Mouse (Mus musculus) heart, adult 11 months (tissue): Measurements from ENCODE around the gene Ap1ar.
A peak's percentile ranks its signal among the peaks of the same experiment; 100 is the strongest.

Experiments
- DNase-seq: peaks from one replicate; pipeline ENCODE4 v3.0.0; 2022

Ap1ar gene

GRCm38 (mm10) chr3:127791595-127792561 lies 45.4 kb downstream of the Ap1ar start:
- peak; percentile 3 for DNase-seq

- DNase-seq = peak; percentile 93
Observed at GRCm38 (mm10) chr3:127791056-127791483, 46.3 kb downstream of the Ap1ar start.

- peak; percentile 98 for DNase-seq
Observed at GRCm38 (mm10) chr3:127790234-127791055, 46.9 kb downstream of the Ap1ar start.

DNA sequence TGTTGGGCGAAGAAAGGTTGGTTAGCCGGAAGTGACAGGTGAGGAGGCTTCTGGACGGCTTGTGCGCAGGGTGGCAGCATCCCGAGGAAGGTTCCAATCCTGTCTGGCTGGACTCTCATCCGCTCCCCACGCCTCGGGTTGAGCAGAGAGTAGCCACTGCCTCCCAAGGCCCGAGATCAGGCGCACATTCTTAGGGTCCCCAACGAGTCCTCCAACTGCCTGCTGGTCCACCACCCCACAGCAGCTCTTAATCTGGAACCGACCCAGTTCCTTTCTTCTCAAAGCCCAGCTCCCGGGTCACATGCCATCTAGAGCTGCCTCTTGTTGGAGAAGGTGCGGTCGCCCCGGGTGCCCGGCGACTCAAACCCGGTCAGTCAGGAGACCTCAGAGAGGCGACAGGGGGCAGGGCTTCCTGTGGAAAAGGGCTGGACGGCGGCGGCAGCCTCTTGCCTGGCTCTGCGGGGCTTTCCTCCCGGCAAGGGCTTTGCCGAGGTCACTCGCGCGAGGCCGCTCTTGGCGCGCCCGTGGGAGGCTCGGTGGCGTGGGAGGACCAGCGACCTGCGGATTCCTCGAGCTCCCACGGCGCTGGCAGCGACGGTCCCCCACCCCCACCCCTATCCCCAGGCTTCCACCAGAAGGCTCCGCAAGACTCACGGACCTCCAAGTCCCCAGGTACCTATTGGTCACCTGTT lies 47.7 kb downstream of the Ap1ar start, which contains the start of gene Tifa:
Gene Tifa (plus strand): TSS at position 306 of the 692 bp plus-strand sequence.
- DNase-seq = peak; percentile 99

DNA sequence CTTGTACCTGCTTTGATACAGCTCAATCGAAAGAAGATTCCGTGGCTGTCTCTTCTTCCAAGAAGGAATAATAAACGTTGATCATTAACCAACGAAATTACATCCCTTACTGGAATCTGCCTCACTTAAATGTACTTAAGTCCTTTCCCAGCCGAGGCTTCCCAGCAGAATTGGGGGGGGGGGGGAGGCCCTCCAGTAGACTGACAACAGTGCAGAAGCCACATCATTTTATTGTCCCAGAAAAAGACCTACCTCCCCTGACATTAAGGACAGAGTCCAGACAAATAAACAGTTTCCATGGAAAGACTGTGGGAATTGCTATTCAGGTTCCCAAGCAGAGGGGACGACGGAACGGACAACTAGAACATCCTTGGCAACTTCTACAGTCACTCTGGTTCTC lies 48.4 kb downstream of the Ap1ar start:
- no peak for DNase-seq

DNA sequence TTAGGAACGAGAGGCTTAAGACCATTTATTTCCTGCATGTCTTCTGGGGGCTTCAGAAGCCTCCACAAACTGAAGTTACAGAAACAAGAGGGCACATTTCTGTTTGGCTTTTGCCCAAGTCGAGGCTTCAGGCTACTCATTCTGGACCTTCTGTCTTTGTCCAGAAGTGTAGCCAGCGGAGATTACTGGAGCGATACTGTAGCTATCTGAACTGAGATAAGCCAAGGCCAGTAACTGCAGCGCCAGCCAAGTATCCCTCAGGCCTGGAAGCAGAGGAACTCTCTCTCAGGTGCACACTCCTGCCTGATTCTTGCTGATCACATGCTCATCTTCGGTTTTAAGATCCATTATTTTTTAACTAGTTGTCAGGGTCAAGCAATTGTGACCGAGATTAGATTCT lies 49.3 kb downstream of the Ap1ar start:
- peak; percentile 68 for DNase-seq

- peak; percentile 91 for DNase-seq
Observed at GRCm38 (mm10) chr3:127787032-127787431, 50.3 kb downstream of the Ap1ar start.

DNA sequence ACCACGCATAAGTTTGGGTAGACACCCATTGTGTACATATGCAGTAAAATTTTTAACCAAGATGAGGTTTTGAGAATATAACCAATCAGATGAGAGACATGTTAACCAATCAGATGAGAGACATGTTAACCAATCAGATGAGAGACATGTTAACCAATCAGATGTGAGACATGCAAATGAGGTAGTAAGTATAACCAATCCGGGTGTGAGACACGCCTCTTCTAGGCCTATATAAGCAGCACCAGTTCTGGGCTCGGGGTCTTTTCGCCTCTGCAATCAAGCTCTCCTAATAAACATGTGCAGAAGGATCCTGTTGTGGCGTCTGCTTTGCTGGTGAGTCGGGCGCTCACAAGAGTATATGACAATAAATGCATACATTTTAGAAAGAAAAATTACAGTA lies 53.6 kb downstream of the Ap1ar start:
- peak; percentile 65 for DNase-seq

DNA sequence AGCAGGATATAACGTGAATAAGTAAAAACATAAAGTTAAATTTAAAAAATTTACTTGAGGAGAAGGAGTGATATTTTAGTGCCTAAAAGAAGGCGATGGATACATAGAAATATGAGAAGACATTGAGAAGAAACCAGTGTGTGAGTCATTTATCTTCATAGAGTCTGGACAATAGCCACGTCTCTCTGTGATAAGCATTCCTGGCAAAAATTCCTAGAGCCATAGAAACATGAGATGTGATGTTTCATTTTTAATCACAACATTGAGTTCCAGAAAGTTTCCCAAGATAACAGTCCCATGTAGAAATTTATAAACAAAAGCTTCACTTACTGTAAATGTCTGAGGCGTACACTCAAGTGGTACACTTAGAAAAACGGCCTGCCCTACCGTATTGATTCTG lies 54.4 kb downstream of the Ap1ar start:
- no peak for DNase-seq

DNA sequence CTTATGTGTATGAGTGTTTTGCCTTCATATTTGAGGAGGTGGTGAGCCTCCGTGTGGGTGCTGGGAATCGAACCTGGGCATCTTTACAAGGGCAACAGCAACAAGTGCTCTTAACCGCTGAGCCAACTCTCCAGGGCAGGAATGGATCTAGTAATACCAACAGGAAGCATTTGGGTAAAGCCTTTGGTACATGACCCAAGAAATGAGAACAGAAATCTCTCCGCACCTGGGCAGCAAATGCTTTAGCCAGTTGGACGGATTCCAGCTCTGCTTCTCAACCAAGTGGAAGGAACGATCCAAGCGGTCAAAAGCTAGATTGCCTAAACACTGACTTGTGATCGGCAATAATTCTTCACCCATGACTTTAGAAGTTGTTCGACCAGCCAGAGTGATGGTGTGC lies 56.4 kb downstream of the Ap1ar start:
- DNase-seq = peak; percentile 87

DNA sequence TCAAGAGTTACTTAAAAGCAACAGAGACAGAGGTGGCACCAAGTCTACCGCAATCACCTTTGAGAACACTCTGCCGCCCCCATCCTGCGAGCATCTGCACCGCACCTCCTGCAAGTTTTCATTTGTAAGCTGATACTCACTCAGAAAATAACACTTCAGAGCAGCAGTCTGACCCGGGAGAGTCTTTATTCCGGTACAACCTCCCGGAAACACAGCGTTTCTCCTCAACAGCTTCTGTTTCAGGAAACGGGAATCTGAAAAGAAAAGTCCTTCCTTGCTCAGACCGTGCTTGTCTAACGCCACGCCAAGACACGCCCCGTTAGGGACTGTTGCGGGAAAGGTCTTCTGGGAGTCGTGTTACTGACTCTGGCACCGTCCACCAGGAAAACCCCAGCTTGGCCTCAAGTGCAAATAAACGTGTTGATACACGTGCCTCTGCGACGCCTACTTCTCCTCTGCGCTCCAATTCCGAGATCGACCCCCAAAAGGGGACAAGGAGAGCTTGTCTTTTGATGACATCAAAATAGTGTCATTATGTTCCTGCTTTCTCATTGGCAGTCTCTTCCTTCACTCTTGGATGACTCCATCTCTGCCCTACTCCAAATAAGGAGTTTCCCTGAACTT lies 57.2 kb downstream of the Ap1ar start, which contains the start of gene Alpk1:
Gene Alpk1 (minus strand): TSS at position 507 of the 624 bp plus-strand sequence.
- peak; percentile 99 for DNase-seq

DNA sequence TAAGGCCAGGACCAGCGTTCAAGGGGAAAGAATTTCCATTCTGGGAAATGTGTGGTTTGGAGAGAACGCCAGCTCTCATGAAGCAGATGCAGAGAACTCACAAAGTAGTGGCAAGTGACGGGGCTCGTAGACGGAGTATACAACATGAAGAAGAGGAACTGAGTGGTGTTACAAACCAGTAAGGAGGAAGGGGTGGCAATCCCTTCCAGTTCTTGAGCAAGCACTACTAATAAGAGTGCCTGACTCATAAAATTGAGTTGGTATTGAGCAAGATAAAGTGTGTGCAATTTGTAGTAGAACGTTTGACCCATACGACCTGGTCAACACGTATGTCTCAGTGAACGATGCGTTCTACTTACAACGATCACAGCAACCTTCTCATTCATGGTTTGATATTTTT lies 68.2 kb downstream of the Ap1ar start:
- DNase-seq = peak; percentile 86

DNA sequence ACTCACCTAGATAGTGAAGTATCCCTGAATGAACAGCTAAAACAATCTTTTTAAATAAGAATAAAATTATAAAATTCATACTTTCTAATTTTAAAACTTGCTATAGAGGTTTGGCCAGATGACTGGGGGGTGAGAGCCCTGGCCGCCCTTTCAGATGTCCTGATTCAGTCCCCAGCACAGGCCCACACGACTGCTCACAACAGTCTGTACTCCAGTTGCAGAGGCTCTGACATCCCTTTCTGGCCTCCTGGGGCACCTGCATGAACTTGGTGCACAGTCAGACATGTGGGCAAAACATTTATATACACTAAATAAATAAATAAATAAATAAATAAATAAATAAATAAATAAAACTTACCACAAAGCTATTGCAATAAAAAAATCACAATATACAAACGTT lies 71.4 kb downstream of the Ap1ar start:
- DNase-seq = peak; percentile 56

DNA sequence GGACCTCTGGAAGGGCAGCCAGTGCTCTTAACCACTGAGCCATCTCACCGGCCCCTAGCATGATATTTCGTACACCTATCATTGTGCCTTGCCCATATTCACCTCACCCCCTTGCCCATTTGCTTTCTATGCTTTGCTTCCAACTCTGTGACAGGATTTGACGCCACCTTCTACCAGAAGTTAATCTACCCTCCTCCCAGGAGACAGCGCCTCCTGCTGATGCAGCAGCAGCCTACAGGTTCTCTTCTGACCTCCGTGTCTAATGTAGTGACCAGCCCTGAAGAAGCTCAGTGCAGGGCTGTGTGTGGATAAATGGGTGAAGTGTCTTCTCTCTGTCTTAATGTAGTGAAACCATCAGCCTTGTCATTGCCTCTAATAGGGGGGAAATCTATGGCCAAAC lies 72.8 kb downstream of the Ap1ar start:
- DNase-seq = peak; percentile 74

DNA sequence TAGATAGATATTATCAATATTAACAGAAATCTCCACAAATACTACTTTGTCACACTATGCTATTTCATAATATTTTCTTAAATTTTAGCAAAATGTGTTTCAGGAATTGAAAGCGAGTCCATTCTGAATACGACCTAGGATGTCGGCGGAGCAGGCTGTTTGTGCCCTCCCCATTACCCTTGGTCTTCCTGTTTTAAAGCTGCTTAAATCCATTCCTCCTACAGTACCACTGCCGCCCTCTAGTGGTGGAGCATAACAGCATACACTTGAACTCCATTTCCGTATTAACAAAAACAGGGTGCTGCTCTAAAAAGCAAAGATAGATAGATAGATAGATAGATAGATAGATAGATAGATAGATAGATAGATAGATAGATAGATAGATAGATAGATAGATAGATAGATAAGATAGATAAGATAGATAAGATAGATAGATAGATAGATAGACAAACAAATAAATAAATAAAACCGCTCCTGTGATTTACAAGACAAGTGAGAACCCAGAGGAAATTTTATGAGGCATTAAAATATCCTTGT lies 74.2 kb downstream of the Ap1ar start:
- DNase-seq = peak; percentile 95

GRCm38 (mm10) chr3:127762403-127762802 lies 74.9 kb downstream of the Ap1ar start:
- peak; percentile 91 for DNase-seq

DNA sequence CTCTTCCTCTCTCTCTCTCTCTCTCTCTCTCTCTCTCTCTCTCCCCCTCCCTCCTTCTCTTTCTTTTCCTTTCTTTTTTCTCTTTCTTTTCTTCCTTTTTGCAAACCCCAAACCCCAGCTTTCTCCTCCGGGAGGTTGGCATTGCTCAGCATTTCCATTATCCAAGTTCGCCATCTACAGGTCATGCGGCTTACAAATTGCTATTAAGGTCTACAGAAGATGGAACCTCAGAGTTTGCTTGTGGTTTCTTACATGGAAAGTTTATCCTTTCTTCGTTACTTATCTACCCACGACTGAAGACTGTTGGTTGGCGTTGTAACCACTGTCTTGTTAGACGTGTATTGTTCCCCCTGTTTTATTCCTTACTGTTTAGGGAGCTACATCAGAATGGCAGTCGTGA lies 78.1 kb downstream of the Ap1ar start:
- peak; percentile 68 for DNase-seq

DNA sequence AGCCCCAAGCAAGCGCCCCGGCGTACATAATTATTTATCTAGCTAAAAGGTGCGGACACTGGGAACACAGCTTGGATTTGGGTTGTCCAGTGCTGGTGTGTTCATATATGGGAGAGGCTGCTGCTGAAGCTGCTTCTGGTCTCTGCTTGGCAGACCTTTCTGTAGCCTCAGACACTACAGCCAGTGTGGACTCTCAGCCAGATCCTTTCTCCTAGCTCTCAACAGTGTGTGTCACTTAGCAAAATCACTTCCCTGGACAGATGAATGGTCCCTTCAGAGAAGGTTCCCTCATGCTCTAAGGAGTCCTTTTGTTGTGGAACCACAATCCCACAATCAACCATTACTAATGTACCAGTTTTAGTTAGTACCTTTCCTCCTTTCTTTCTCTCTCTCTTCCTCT lies 78.5 kb downstream of the Ap1ar start:
- DNase-seq = peak; percentile 45

DNA sequence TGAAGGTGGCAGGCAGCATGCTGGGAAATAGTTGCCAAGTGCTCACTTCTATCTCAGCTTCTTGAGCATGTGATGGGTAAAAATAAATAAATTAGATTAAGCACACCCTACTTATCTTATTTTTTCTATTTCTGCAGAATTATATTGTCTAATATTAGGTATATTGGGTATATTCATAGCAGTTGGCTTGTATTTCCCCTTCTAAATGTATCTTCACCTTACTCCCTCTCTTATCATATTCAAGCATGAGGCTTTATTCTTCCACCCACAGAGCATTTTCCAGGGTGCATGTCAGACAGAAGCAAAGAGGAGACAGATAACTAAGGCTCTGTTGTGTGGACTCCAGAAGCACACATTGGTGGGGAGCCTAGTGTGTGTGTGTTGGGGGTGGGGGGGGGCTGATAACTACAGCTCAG lies 79.4 kb downstream of the Ap1ar start:
- DNase-seq = no peak
